Mouse (Mus musculus): ENCODE results near the gene Gm3002.
"Not testable (repeated sequence)": the region's sequence is repeated elsewhere in the genome, so short reads cannot be mapped to it uniquely, and the experiment has no call there.

Gm3002 gene

DNA sequence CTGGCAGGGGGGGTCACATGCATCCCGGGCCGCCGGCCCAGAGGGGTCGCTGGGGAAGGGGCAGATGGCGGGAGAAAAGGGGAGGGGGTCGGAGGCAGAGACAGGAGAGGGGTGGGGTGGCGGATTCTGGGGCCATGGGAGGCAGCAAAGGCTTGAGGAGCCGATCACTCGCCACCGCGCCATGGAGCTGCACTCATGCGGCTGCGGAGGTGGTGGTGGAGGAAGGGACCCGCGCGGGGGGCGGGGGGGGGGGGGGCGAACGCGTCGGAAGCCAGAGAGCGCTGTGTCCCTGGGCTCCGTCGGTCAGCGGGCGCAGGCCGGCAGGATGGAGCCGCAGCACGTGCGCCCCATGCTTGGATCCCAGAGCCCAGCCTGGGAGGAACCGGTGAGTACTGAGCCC is at the start of gene Gm3002:
TSS of gene Gm3002 (plus strand) at position 301 of the 400 bp plus-strand sequence.
- DNase-seq: not testable (repeated sequence)

- not testable (repeated sequence) for DNase-seq
Measured at GRCm38 (mm10) chr14:3845945-3846344, 36.1 kb downstream of the Gm3002 start, which contains the start of gene Gm3033. Gm3033 (plus strand) TSS chr14:3846245.

DNA sequence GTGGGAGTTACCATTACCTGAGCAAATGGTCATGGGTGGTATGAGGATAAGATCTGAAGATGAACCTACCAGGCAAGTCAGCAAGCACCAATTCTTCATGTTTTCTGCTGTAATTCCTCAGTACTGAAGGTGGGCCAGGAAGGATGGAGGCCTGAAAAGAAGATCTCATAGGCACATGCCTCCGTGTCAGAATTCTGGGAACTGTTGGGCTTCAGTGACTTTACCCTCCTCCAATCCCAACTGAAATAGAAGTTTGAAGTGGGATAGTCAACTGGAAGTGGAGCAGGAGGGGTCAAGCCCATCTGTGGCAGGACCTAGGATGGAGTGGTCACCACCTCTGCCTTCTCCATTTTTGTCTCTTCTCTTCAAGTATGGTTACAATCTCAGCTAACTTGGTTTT is 74.0 kb downstream of the Gm3002 start, which contains the start of gene Gm2916:
TSS of gene Gm2916 (plus strand) at position 301 of the 400 bp plus-strand sequence.
- not testable (repeated sequence) for DNase-seq

DNA sequence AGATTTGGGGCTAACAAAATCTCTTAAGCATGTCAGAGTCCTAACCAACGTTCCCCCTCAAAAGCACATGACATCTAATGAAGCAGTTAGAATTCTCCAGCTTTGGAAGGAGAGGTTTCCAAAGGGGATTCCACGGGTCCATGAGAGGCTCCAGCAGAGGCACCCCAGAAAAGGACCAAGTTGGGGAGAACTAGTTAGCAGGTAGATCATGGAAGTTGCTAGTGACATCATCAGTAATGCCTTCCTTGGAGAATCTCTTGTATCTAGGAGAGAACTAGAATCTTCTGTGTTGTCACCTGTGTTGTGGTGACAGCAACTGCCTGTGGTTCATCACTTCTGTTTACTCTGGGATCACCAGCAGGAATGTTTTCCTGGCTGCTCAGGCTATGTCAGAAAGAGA is 121.6 kb downstream of the Gm3002 start, which contains the start of gene Gm3029:
TSS of gene Gm3029 (plus strand) at position 301 of the 400 bp plus-strand sequence.
- not testable (repeated sequence) for DNase-seq

DNA sequence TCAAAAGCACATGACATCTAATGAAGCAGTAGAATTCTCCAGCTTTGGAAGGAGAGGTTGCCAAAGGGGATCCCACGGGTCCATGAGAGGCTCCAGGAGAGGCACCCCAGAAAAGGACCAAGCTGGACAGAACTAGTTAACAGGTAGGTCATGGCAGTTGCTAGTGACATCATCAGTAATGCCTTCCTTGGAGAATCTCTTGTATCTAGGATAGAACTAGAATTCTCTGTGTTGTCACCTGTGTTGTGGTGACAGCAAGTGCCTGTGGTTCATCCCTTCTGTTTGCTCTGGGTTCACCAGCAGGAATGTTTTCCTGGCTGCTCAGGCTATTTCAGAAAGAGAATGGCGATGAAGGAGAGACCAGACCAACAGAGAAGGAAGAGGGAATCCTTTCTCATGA is 153.4 kb downstream of the Gm3002 start, which contains the start of gene Gm3095:
TSS of gene Gm3095 (plus strand) at position 301 of the 400 bp plus-strand sequence.
- DNase-seq: not testable (repeated sequence)

DNA sequence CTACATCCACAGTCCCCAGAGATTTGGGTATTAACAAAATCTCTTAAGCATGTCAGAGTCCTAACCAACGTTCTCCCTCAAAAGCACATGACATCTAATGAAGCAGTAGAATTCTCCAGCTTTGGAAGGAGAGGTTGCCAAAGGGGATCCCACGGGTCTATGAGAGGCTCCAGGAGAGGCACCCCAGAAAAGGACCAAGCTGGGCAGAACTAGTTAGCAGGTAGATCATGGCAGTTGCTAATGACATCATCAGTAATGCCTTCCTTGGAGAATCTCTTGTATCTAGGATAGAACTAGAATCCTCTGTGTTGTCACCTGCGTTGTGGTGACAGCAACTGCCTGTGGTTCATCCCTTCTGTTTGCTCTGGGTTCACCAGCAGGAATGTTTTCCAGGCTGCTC is 188.2 kb downstream of the Gm3002 start, which contains the start of gene Gm3099:
TSS of gene Gm3099 (plus strand) at position 301 of the 400 bp plus-strand sequence.
- not testable (repeated sequence) for DNase-seq
